Mouse (Mus musculus): ENCODE results near the gene Caprin1. TPM values are rescaled to one million over a fixed set of nuclear protein-coding genes. Genes with fewer than 3 reads are reported as not detected.

Gene Caprin1
- total RNA-seq, 2 experiments from 2014 or later: 186 to 200 TPM

DNA sequence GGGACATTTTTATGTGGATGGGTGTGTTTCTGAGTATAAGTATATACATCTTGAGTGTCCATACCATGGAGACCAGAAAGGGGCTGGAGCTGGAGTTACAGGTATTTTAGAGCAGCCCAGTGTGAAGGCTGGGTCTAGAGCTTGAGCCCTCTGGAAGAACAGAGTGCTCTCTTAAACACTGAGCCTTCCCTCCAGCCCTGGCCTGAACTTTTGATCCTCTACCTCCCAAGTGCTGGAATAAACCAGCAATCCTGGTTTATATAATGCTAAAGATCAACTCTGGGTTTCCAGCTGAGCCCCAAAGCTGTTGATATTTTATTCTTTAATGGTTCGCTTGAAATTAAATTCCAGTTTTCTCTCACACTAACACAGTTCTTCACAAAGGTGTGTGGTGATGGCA, 5.0 kb upstream of the Caprin1 start:
- intact Hi-C loops (cut with DNase I): no loop called here
- DNase-seq: no peak

GRCm38 (mm10) chr2:103796861-103797466, 485 bp downstream of the Caprin1 start:
- intact Hi-C loops (cut with DNase I): loop anchor here (1.0 to 5.0 kb wide), 4 partner anchors 36 to 230 kb away; partner anchors contain the start of genes Abtb2 and Nat10
- DNase-seq: peak in 1 of 2 experiments; percentile 80

GRCm38 (mm10) chr2:103796211-103796860, 1.1 kb downstream of the Caprin1 start:
- intact Hi-C loops (cut with DNase I): loop anchor here (2.0 to 5.0 kb wide), 3 partner anchors 51 to 230 kb away; partner anchors contain the start of gene Abtb2
- DNase-seq: peak in 1 of 2 experiments; percentile 58

- intact Hi-C loops (cut with DNase I): loop anchor here (2.0 to 5.0 kb wide), 3 partner anchors 51 to 229 kb away; partner anchors contain the start of gene Abtb2
- peak; percentile 67 to 73 for DNase-seq
Observed at GRCm38 (mm10) chr2:103795843-103796210, 1.6 kb downstream of the Caprin1 start.

GRCm38 (mm10) chr2:103792009-103792408, 5.4 kb downstream of the Caprin1 start:
- intact Hi-C loops (cut with DNase I): no loop called here
- DNase-seq: no peak

DNA sequence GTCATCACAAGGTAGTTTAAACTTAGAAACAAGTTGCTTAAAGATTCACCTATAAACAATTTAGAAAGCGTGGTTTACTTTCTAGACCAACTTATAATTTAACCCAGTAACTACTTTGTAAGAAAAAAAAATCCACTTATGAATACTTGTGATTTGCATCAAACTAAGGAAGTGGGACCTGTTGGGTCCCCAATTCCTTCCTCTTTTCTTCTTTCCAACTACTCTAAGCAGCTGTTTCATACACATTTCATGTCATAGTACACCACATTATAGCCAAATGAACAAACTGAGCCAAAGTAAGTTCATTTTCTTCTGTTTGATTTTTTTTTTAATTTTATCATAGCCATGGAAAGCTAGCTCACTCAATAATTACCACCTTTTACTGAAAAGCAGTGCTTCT, 11.7 kb downstream of the Caprin1 start:
- intact Hi-C loops (cut with DNase I): no loop called here
- no peak for DNase-seq

- DNase-seq: peak in 1 of 2 experiments; percentile 20
- intact Hi-C loops (cut with DNase I): no loop called here
Observed at GRCm38 (mm10) chr2:103784621-103785020, 12.8 kb downstream of the Caprin1 start.

DNA sequence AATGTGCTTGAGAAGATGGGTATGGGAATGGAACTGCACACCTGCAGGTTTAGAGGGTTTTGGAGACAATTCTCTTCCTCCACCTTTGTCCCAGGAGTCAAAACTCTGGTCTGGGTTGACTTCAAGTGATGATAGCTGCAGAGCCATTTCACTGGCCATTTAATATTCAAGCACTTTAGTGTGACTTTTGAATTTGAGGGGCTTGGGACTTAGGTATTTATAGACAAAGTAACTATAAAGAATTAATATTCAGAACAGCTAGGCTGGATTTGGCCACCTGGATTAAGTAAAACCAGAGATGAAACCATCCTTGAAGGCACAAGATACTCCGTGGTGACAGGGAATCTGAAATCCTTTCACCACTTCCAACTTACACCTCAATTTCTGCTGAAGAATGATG, 35.0 kb downstream of the Caprin1 start:
- DNase-seq: no peak
- intact Hi-C loops (cut with DNase I): loop anchor here (2.0 to 5.0 kb wide), 3 partner anchors 14 to 275 kb away; partner anchors contain the start of gene Cat

- intact Hi-C loops (cut with DNase I): loop anchor here (1.0 to 5.0 kb wide), 4 partner anchors 15 to 275 kb away; partner anchors contain the start of genes Caprin1 and Cat
Observed at GRCm38 (mm10) chr2:103761993-103762392, 35.5 kb downstream of the Caprin1 start.

GRCm38 (mm10) chr2:103760906-103761716, 36.3 kb downstream of the Caprin1 start, which contains the start of gene Nat10:
Nat10 (minus strand) TSS chr2:103761270.
- peak; percentile 98 to 99 for DNase-seq
- intact Hi-C loops (cut with DNase I): loop anchor here (1.0 to 5.0 kb wide), 3 partner anchors 36 to 274 kb away; partner anchors contain the start of genes Caprin1 and Cat

More at GRCm38 (mm10) chr2:103761993-103762392, 35.5 kb downstream of the Caprin1 start:
- no peak for DNase-seq

DNA sequence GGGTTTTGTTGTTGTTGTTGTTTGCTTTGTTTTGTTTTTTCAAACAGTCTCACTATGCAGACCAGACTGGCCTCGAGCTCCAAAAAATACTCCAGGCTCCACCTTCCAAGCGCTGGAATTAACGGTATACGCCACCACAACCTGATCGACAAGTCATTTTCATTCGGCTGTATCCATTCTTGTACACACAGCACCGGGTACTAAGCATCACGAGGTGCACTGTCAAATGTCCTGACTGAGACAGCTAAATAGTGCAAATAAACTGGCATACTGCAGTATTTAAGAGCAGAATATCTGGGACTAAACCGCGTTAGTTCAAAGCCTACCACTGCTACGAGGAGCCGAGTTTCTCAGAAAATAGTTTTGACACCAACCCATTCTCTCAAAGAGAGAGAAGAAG, 37.0 kb downstream of the Caprin1 start:
- no peak for DNase-seq
- intact Hi-C loops (cut with DNase I): loop anchor here (5.0 kb wide), 2 partner anchors 212 to 273 kb away; partner anchors contain the start of gene Cat

DNA sequence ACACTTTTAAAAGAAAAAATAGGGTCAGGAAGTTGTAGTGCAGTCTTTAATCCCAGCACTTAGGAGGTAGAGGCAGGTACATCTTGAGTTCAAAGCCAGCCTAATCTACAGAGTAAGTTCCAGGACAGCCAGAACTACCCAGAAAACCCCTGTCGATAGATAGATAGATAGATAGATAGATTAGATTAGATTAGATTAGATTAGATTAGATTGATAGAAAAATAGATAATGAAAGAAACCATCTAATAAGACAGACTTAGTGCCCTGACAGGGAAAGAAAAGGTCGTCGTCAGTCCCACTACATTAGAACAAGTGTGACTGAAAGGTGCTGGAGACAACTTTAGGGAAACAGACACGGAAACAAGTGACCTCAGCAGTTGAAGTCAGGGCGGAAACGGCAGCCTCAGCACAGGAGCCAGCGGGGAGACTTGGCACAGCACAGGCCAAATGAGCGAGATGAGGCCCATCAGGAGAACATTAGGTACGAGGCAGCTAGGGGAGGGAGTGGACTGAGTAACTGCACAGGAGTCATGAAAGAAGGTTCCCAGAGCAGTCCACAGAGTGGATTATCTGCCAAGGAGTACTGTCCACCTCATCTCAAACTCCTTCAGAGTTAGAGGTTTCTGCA, 41.9 kb downstream of the Caprin1 start:
- intact Hi-C loops (cut with DNase I): no loop called here
- no peak for DNase-seq

GRCm38 (mm10) chr2:103754614-103755013, 42.8 kb downstream of the Caprin1 start:
- DNase-seq: no peak
- intact Hi-C loops (cut with DNase I): no loop called here

- intact Hi-C loops (cut with DNase I): no loop called here
- no peak for DNase-seq
Observed at GRCm38 (mm10) chr2:103751771-103752170, 45.7 kb downstream of the Caprin1 start.

DNA sequence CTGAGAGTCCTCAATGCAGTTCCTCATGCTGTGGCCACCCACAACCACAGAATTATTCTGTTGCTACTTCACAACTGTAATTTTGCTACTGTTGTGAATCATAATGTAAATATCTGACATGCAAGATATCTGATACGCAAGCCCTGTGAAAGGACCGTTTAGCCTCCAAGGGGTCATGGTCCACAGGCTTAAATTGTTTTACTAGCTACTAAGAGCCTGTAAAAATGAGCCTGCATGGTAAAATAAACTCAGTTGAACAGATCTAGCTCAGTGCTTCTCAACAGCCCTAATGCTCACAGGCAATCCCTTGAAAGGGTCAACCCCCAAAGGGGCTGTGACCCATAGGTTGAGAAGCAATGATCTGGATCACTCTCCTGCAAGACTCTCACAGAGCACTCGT, 48.4 kb downstream of the Caprin1 start:
- intact Hi-C loops (cut with DNase I): no loop called here
- DNase-seq: no peak

- intact Hi-C loops (cut with DNase I): no loop called here
- DNase-seq: no peak
Observed at GRCm38 (mm10) chr2:103747891-103748290, 49.6 kb downstream of the Caprin1 start.

DNA sequence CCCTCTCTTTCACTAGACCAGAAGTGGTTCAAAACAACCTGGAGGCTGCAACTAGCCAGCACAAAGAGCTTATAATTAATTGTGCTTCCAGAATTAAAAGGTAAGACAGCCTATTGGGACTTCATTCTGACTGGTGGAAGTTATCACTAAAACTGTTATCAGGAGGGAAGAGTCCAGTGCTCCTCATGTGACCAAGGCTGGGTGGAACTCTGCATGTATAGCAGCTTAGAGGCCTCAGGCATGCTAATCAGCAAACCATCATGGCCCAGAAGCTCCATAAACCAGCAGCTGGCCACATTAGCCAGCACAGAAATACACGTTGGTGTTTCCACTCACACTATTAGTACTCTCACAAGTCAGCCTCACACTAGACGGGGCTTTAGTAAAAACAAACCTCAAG, 50.7 kb downstream of the Caprin1 start:
- intact Hi-C loops (cut with DNase I): no loop called here
- no peak for DNase-seq

- DNase-seq: no peak
- intact Hi-C loops (cut with DNase I): no loop called here
Observed at GRCm38 (mm10) chr2:103746096-103746495, 51.4 kb downstream of the Caprin1 start.

DNA sequence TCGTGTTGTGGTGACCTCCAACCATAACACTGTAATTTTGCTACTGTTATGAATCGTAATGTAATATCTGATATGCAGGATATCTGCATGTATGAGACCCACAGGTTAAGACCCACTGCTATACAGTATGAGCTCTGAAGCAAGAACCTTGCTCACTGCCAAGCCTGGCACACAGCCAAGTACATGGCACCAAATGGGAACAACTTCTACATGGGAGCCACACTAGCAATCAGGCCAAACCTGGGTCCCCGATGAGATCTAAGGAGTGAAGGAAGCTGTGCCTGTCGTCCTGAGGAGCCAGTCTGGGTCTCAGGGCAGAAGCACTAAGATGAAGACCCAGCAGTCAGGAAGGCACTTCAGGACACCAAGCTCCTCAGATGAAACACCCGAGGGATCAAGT, 52.0 kb downstream of the Caprin1 start:
- DNase-seq: no peak
- intact Hi-C loops (cut with DNase I): no loop called here

- intact Hi-C loops (cut with DNase I): loop anchor here (1.0 kb wide), 1 partner anchor 180 kb away; no protein-coding TSS in a partner anchor
- peak; percentile 41 to 66 for DNase-seq
Observed at GRCm38 (mm10) chr2:103743988-103744387, 53.5 kb downstream of the Caprin1 start.

Measured in heart, postnatal 36 days (tissue).